Mouse (Mus musculus) hindbrain, embryonic 13.5 days (tissue): Measurements from ENCODE around the gene Col20a1. TPM values are rescaled to one million over a fixed set of nuclear protein-coding genes. Genes with fewer than 3 reads are reported as not detected.

Source experiments
- ATAC-seq: fragments of 200-750 bp; cut with Nextera tagmentation; 2 replicates; pipeline ENCODE4 v1.8.0; 2017; ENCODE audit warnings: moderate TSS enrichment; ENCODE audit not compliant: low FRiP score
- H3K27ac ChIP-seq: fragments of 300-500 bp; sonication (generic); 2 replicates; pipeline ENCODE4 v1.5.1; 2015; ENCODE audit warnings: inconsistent platforms, mild to moderate bottlenecking, moderate library complexity
- H3K27me3 ChIP-seq: fragments of 300-500 bp; sonication (generic); 2 replicates; pipeline ENCODE4 v1.6.1; 2015; ENCODE audit warnings: mild to moderate bottlenecking, inconsistent platforms
- H3K36me3 ChIP-seq: fragments of 300-500 bp; sonication (generic); 2 replicates; pipeline ENCODE4 v1.6.1; 2015; ENCODE audit warnings: mild to moderate bottlenecking, inconsistent platforms
- H3K4me1 ChIP-seq: fragments of 300-500 bp; sonication (generic); replicated peaks from 2 replicates; pipeline ENCODE4 v1.6.1; 2015; ENCODE audit warnings: inconsistent platforms
- H3K4me2 ChIP-seq: fragments of 300-500 bp; sonication (generic); 2 replicates; pipeline ENCODE4 v1.6.1; 2015; ENCODE audit warnings: inconsistent platforms, mild to moderate bottlenecking, moderate library complexity
- H3K4me3 ChIP-seq: fragments of 300-500 bp; sonication (generic); 2 replicates; pipeline ENCODE4 v1.5.1; 2015; ENCODE audit warnings: mild to moderate bottlenecking, inconsistent platforms
- H3K9ac ChIP-seq: fragments of 300-500 bp; sonication (generic); 2 replicates; pipeline ENCODE4 v1.6.1; 2015; ENCODE audit warnings: mild to moderate bottlenecking, inconsistent platforms
- H3K9me3 ChIP-seq: fragments of 300-500 bp; sonication (generic); 2 replicates; pipeline ENCODE4 v1.6.1; 2016; ENCODE audit warnings: inconsistent platforms
- WGBS: fragments of 180-500 bp; shearing (Covaris S2); methylation state at CpG from one replicate; pipeline ENCODE4 v1.1.7; 2015; 5-methylcytosine and 5-hydroxymethylcytosine counted together
- polyA plus RNA-seq: library from polyadenylated mRNA; unstranded; fragments of >200 nt; fragmentation: Nextera tagmentation; extraction: Ambion mirVana; gene quantifications from 2 replicates; pipeline ENCODE4 v1.2.1, GENCODE M21; 2015

Col20a1 gene
- polyA plus RNA-seq, 1 experiment from 2014 or later = 0.78 TPM

DNA sequence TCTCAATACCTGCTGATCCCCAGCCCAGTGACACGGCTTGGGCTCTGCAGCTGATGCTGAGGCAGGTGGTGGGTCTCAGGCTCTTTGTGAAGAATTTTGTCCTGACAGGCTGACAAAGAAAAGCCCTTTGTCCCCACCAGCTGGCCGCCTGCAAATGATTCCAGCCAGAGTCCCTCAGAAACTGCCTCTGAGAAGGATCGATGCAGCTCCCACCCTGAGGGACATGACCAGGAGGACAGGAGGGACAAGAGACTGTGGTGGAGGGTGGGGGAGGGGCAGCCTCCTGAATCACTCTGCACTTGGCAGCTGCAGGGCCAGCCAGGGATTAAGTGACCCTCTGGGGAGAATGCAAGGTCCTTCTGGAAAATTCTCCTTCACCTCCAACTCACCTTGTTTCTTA, 57.7 kb downstream of the Col20a1 start:
- peaks cover 57% of the 10 kb centered on the region for H3K4me1 ChIP-seq
- 10% methylated on average over 3 of the region's 3 CpGs for WGBS
- H3K4me2 ChIP-seq = no peak overlapping the region
- no peaks in the 10 kb centered on the region for H3K9me3 ChIP-seq
- no peak for ATAC-seq
- peaks cover 18% of the 10 kb centered on the region; the same call in 1 of the 2 replicates for H3K27me3 ChIP-seq
- peak overlapping the region; percentile 81 for H3K27ac ChIP-seq
- H3K36me3 ChIP-seq = no peaks in the 10 kb centered on the region
- H3K9ac ChIP-seq = no peak overlapping the region
- no peak overlapping the region for H3K4me3 ChIP-seq

DNA sequence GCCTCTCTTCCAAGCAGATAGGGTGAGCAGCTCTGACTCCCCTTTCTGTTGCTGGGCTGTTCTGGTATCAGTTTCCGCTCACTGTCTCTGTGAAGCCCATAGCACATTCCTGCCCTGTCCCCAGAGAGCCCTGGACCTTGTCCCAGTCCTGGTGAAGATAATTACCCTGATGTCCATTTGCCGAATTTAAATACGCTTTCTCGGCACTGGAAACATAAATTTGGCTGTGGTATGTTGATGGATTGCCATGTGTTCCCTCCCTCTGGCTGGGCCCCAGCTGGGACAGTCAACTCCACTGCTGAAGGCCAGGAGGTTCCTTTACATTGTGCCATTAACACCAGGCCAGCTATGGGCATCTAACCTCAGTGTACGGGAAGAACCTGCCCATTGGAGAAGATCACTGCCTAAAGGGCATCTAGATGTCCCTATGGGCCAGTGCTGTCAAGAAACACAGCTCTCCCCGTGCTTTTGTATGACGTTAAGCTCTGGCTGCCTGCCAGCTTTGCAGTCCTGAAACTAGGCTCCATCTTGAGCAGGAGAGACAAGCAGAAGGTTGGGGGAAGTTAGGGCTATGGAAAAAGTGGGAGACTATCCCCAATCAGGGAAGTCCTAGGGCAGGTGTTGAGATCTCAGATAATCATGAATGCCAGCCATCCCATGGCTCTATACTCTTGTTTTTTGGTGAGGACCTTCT, 62.1 kb downstream of the Col20a1 start:
- Histone ChIP-seq H3K27ac (no peak overlapping the region), H3K9ac (no peak overlapping the region), H3K4me2 (no peak overlapping the region), H3K4me1 (peaks cover 30% of the 10 kb centered on the region), H3K36me3 (no peaks in the 10 kb centered on the region), H3K27me3 (0 out of 2 replicates have a peak, but pooled peaks cover 6% of the 10 kb centered on the region), H3K4me3 (no peak overlapping the region), H3K9me3 (no peaks in the 10 kb centered on the region)
- ATAC-seq = no peak
- 36% methylated on average over 7 of the region's 7 CpGs for WGBS

DNA sequence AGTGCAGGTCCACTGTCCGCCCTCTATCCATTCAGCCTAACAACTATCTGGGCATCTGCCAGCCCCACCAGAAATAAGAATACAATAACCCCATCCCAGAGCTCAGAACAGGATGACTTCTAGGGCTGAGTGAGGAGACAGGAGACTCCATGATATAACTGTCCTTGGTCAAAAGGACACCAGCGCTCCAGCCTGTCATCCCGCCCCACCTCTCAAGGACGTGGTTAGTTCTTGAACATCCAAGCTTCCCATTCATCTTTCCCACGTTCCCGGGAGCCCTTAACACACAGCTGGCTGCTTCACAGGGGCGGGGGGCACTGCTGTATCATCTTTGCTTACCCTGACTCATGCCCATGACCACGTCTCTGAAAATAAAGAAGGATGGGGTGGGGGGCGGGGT, 62.7 kb downstream of the Col20a1 start:
- Histone ChIP-seq H3K27me3 (0 out of 2 replicates have a peak, but pooled peaks cover 6% of the 10 kb centered on the region), H3K9ac (no peak overlapping the region), H3K4me3 (no peak overlapping the region), H3K27ac (no peak overlapping the region), H3K36me3 (no peaks in the 10 kb centered on the region), H3K4me2 (no peak overlapping the region), H3K4me1 (peaks cover 24% of the 10 kb centered on the region), H3K9me3 (no peaks in the 10 kb centered on the region)
- ATAC-seq = no peak
- 82% methylated on average over 9 of the region's 9 CpGs for WGBS

DNA sequence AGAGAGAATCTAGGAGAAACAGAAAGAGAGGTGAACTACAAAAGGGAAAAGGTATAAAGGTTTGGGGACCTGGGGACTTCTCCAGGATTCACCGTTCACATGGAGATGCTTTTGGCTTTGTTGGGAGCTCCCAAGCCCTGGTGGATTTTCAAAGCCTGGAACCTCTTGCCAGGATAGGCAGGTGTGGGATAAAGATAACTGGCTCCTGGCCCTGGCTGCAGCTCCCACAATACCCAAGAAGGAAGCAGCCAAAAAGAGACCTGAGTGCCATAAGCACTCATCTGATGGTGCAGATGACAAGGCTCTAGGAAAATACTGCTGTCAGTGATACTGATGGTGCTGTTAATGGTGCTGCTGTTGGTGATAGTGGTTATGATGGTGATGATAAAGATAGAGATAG, 65.8 kb downstream of the Col20a1 start:
- Histone ChIP-seq H3K4me1 (peaks cover 29% of the 10 kb centered on the region), H3K36me3 (no peaks in the 10 kb centered on the region), H3K4me2 (no peak overlapping the region), H3K27ac (no peak overlapping the region), H3K9me3 (no peaks in the 10 kb centered on the region), H3K4me3 (no peak overlapping the region), H3K27me3 (0 out of 2 replicates have a peak, but pooled peaks cover 3% of the 10 kb centered on the region), H3K9ac (no peak overlapping the region)
- ATAC-seq = no peak
- WGBS = 68% methylated on average over 1 of the region's 1 CpGs

DNA sequence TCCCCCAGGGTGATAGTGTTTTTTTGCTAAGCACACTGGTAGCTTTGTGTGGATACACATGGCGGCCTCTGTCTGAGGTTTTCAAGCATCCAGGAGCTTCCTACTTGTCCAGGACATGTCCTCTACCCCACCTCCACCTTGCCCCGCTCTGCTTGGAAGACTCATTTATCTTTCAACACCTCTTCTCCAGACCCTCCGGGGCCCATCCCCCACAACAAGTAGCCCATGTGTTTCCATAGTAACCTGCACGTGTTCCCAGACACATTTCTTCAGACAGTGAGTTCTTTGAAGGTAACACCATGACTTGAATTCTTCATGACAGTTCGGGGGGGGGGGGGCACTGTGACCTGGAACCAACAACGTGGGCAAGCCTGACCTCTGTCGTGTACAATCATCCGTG, 71.0 kb downstream of the Col20a1 start:
- H3K27ac ChIP-seq = no peak overlapping the region
- no peak overlapping the region for H3K9ac ChIP-seq
- 35% methylated on average over 8 of the region's 8 CpGs for WGBS
- H3K9me3 ChIP-seq = no peaks in the 10 kb centered on the region
- no peaks in the 10 kb centered on the region for H3K36me3 ChIP-seq
- no peak overlapping the region for H3K4me2 ChIP-seq
- 0 out of 2 replicates have a peak, but pooled peaks cover 14% of the 10 kb centered on the region for H3K27me3 ChIP-seq
- peaks cover 31% of the 10 kb centered on the region for H3K4me1 ChIP-seq
- 0 out of 2 replicates have a peak, but pooled peaks have one; percentile 29 for ATAC-seq
- no peak overlapping the region for H3K4me3 ChIP-seq

DNA sequence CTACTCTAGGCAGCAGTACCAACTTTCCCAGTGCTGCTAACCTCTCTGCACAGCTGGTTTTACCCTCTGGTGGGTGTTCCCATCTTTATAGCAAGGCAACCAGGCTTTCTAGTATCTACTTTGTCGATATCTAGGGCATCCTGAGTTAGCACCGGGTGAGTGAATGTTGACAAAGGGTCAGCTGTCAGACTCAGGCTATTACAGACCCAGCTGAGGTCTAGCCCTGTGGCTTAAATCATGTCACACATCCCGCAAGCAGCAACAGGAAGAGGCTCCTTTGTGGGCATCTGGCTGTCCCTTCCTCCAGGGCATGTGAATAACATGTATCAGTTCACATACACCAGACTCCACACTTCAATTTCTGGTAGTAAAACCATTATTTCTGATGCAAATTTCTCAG, 71.9 kb downstream of the Col20a1 start:
- WGBS = 22% methylated on average over 3 of the region's 3 CpGs
- Histone ChIP-seq H3K4me3 (no peak overlapping the region), H3K27ac (no peak overlapping the region)

DNA sequence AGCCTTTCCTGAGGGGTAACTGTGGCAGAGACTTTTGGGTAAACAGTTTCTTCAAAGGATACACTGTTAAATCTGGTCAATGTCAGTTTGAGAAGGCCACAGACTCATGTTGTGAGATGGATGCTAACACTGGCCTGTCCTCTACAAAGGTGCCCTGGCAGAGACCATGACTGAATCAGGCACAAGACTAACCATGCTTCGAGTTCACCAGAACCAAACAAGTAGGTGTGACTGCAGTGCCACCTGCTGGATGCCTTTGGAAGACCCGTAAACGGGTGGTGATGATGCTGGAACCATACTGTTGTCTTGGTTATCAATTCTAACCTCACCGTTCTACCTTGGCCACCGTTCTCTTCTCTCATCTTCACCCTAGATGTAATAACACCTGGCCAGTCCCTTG, 73.8 kb downstream of the Col20a1 start:
- H3K9ac ChIP-seq = no peak overlapping the region
- peaks cover 31% of the 10 kb centered on the region for H3K4me1 ChIP-seq
- no peak overlapping the region for H3K27ac ChIP-seq
- 13% methylated on average over 5 of the region's 5 CpGs for WGBS
- no peaks in the 10 kb centered on the region for H3K36me3 ChIP-seq
- ATAC-seq = peak; percentile 69; the same call in 1 of the 2 replicates
- H3K4me3 ChIP-seq = no peak overlapping the region
- H3K27me3 ChIP-seq = 0 out of 2 replicates have a peak, but pooled peaks cover 14% of the 10 kb centered on the region
- no peak overlapping the region for H3K4me2 ChIP-seq
- no peaks in the 10 kb centered on the region for H3K9me3 ChIP-seq

More for the DNA sequence above, 71.9 kb downstream of the Col20a1 start:
- ATAC-seq = no peak
- Histone ChIP-seq H3K9me3 (no peaks in the 10 kb centered on the region), H3K36me3 (no peaks in the 10 kb centered on the region), H3K9ac (0 out of 2 replicates have a peak overlapping the region, but pooled peaks have one; percentile 1), H3K4me2 (no peak overlapping the region), H3K4me1 (peaks cover 31% of the 10 kb centered on the region), H3K27me3 (0 out of 2 replicates have a peak, but pooled peaks cover 14% of the 10 kb centered on the region)

DNA sequence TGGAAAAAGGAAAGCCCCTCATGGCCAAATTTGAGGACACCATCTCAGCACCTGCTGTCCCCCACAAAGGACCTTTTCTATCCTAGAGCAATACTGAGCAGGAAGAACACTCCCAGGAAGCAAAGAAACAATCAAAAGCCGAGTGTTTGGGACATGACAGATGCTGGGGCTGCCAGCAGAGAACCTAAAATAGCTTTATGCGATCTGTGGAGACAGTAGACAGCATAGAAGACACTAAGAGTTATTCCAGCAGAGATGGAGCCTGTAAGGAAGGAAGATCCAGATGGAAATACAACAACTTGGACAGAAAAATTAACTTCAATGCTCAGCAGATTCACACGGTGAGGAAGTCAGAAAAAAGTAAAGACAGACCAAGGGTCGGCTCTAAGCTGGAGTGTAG, 79.5 kb downstream of the Col20a1 start:
- H3K27me3 ChIP-seq = 0 out of 2 replicates have a peak, but pooled peaks cover 9% of the 10 kb centered on the region
- no peak overlapping the region for H3K27ac ChIP-seq
- no peak overlapping the region for H3K9ac ChIP-seq
- H3K4me1 ChIP-seq = no peaks in the 10 kb centered on the region
- WGBS = 76% methylated on average over 4 of the region's 4 CpGs
- no peak overlapping the region for H3K4me2 ChIP-seq
- ATAC-seq = no peak
- H3K36me3 ChIP-seq = no peaks in the 10 kb centered on the region
- no peak overlapping the region for H3K4me3 ChIP-seq
- H3K9me3 ChIP-seq = no peaks in the 10 kb centered on the region

Other genes starting within 250 kb of the Col20a1 start
- 1.2 and 2.5 TPM in 2 replicates for gene Bhlhe23, start 209.6 kb upstream of the Col20a1 start, polyA plus RNA-seq
- gene Ythdf1, start 65.6 kb upstream of the Col20a1 start, polyA plus RNA-seq = 42.2 and 47.6 TPM in 2 replicates
- 0.17 and 0.35 TPM in 2 replicates for gene Birc7, start 57.5 kb upstream of the Col20a1 start, polyA plus RNA-seq
- 90.9 and 106 TPM in 2 replicates for gene Nkain4, start 31.8 kb upstream of the Col20a1 start, polyA plus RNA-seq
- gene Arfgap1, start 19.3 kb upstream of the Col20a1 start, polyA plus RNA-seq = 101 and 107 TPM in 2 replicates
- 33.6 and 37.0 TPM in 2 replicates for gene Chrna4, start 57.0 kb downstream of the Col20a1 start, polyA plus RNA-seq
- 50.0 and 53.9 TPM in 2 replicates for gene Kcnq2, start 148.8 kb downstream of the Col20a1 start, polyA plus RNA-seq
- 6.4 and 6.7 TPM in 2 replicates for gene Eef1a2, start 170.5 kb downstream of the Col20a1 start, polyA plus RNA-seq
- 444 TPM in 2 replicates for gene Ppdpf, start 200.7 kb downstream of the Col20a1 start, polyA plus RNA-seq
- gene Ptk6, start 216.3 kb downstream of the Col20a1 start, polyA plus RNA-seq = not detected in 2 replicates
- 0.19 and 0.25 TPM in 2 replicates for gene Srms, start 226.7 kb downstream of the Col20a1 start, polyA plus RNA-seq
- gene Fndc11, start 233.5 kb downstream of the Col20a1 start, polyA plus RNA-seq = 0.19 TPM in 1 of 2 replicates, not detected in the other